Mouse (Mus musculus) liver, embryonic 14.5 days (tissue): ENCODE results near the gene Oxt.

Experiments used
- CTCF ChIP-seq: IDR thresholded peaks from 2 replicates; pipeline ENCODE4 v1.5.1; 2016; ENCODE audit warnings: antibody characterized with exemption, low read depth, control low read depth
- EP300 ChIP-seq: IDR thresholded peaks from 2 replicates; pipeline ENCODE4 v1.6.1; 2016; ENCODE audit warnings: antibody characterized with exemption, low read depth

GRCm38 (mm10) chr2:130602195-130602594, 26.2 kb downstream of the Oxt start:
- TF ChIP-seq EP300 (no peak), CTCF (no peak)
